Mouse (Mus musculus): Measurements from ENCODE around the gene Ccdc187. TPM values are rescaled to one million over a fixed set of nuclear protein-coding genes. Genes with fewer than 3 reads are reported as not detected.

Ccdc187 gene
- polyA plus RNA-seq, 1 experiment from 2014 or later: 0.13 TPM

DNA sequence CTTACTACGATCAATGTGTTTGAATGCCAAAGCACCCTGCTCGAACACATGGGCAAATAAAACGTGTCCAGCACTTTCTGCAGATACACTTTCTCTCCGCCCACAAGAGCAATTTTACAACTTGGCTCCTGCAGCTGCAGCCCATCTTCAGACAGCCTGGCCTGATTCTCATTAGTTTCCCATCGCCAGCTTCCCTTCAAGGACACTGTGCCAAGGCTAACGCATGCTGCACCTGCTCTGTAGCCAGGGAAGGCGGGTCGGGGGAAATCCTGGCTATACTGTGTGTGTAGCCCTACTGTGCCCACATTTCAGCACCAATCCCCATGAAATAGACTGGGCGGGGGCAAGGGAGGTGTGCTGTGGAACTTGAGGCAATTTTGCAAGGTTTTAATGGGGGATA, 54.0 kb downstream of the Ccdc187 start:
- WGBS: 62% methylated on average over 9 of the region's 9 CpGs
- no peaks in the 10 kb centered on the region for H3K36me3 ChIP-seq (ENCODE audit: control insufficient read depth, insufficient read depth)
- H3K27ac ChIP-seq (ENCODE audit: low read length): no peak overlapping the region
- H3K4me3 ChIP-seq (ENCODE audit: low read length): no peak overlapping the region
- no peak for ATAC-seq (replicated peaks; ENCODE audit: extremely low read depth, insufficient read depth, low FRiP score)
- H3K4me2 ChIP-seq (ENCODE audit: low read depth, low read length): no peak overlapping the region
- H3K9ac ChIP-seq (ENCODE audit: low read length): no peak overlapping the region
- no peaks in the 10 kb centered on the region for H3K9me3 ChIP-seq (replicated peaks; ENCODE audit: control insufficient read depth, low read length)
- peaks cover 8% of the 10 kb centered on the region for H3K4me1 ChIP-seq (ENCODE audit: control insufficient read depth, insufficient read depth, low read length)
- H3K27me3 ChIP-seq (ENCODE audit: control insufficient read depth, insufficient read depth, low read length): no peaks in the 10 kb centered on the region

DNA sequence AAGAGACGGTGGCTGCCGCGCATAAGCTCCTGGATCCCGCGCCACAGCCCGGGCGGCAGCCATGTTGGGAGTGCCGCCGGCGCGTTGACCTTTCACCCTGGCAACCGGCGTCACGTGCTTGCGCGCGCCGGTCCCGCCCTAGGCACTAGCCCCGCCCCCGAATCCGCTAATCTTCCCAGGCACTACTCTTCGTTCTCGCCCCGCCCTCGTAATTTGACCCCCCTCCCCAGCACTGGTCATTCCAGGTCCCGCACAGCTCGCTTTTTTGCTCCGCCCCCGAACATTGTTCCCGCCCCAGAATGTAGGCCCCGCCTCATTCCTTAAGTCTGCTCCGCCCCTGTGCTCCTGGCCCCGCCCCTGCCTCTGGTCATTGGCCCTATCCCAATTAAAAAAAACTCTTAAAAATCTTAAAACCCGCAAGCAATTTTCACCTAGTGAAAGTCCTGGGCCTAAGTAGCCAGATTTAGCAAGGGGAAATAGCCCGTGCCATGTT, 57.0 kb downstream of the Ccdc187 start, which contains the start of gene Qsox2:
Qsox2 (minus strand) TSS at position 236 of the 493 bp plus-strand sequence.
- Histone ChIP-seq H3K27ac (ENCODE audit: low read length) (peak within 1 kb of the TSS; percentile 74), H3K4me2 (ENCODE audit: low read depth, low read length) (peak within 1 kb of the TSS; percentile 94), H3K4me3 (ENCODE audit: low read length) (peak within 1 kb of the TSS; percentile 92), H3K27me3 (ENCODE audit: control insufficient read depth, insufficient read depth, low read length) (no peaks in the 10 kb centered on the region), H3K4me1 (ENCODE audit: control insufficient read depth, insufficient read depth, low read length) (peaks cover 26% of the 10 kb centered on the region), H3K9me3 (replicated peaks; ENCODE audit: control insufficient read depth, low read length) (no peaks in the 10 kb centered on the region), H3K9ac (ENCODE audit: low read length) (peak within 1 kb of the TSS; percentile 90), H3K36me3 (ENCODE audit: control insufficient read depth, insufficient read depth) (no peaks in the 10 kb centered on the region)
- 2% methylated on average over 29 of the region's 36 CpGs for WGBS
- ATAC-seq (replicated peaks; ENCODE audit: extremely low read depth, insufficient read depth, low FRiP score): peak; percentile 89

DNA sequence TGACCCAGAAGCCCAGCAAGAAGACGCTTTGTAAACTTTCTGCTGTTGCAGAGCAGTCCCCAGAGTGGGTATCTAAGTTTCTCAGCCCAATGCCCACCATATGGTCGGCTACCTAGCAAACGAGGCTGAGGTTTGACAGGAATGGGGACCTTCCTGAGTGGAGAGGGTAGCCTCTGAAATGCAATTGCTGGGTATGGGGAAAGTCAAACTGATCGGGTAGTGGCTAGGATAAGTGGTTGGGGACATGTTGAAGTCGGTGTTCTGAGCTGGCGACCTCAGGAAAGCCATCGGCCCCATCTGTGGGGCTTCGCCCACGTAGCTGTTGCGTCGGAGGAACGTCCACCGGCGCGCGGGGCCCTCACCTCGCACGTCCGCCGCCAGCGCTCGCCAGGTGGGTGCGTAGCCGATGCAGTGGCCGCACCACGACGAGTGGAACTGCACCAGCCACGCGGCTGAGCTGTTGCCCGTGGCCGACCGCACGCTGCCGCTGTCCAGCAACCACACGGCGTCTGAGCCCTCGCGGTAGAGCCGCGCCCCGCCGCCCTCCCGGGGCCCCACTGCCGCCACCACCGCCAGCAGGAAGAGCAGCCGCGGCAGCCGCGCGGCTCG, 57.6 kb downstream of the Ccdc187 start:
- no peaks in the 10 kb centered on the region for H3K36me3 ChIP-seq (ENCODE audit: control insufficient read depth, insufficient read depth)
- peak overlapping the region; percentile 90 for H3K9ac ChIP-seq (ENCODE audit: low read length)
- peak overlapping the region; percentile 92 for H3K4me3 ChIP-seq (ENCODE audit: low read length)
- WGBS: under 1% methylated on average over 46 of the region's 51 CpGs
- ATAC-seq (replicated peaks; ENCODE audit: extremely low read depth, insufficient read depth, low FRiP score): no peak; the same call in 1 of the 2 replicates
- H3K4me1 ChIP-seq (ENCODE audit: control insufficient read depth, insufficient read depth, low read length): peaks cover 28% of the 10 kb centered on the region
- peak overlapping the region; percentile 94 for H3K4me2 ChIP-seq (ENCODE audit: low read depth, low read length)
- H3K27me3 ChIP-seq (ENCODE audit: control insufficient read depth, insufficient read depth, low read length): no peaks in the 10 kb centered on the region
- H3K9me3 ChIP-seq (replicated peaks; ENCODE audit: control insufficient read depth, low read length): no peaks in the 10 kb centered on the region
- peak overlapping the region; percentile 74 for H3K27ac ChIP-seq (ENCODE audit: low read length)

DNA sequence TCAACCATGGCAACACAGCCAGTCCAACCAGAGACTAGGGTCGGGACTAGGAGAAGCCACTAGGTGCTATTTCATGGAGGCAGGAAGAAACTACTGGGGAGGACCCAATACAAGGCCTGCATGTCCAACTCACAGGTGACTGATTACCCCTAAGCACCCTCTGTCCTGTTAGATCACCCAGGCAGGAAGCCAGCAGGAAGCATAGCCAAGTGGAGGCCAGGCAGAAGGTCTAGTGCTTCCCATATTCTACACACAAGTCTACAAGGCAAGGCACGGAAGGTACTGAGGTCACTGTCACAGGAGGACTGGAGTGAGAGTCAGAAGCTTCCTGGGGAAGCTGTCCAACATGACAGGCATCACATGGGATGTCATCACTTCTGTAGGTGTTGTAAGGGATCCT, 59.6 kb downstream of the Ccdc187 start:
- H3K27ac ChIP-seq (ENCODE audit: low read length): peak overlapping the region; percentile 50; the same call in 1 of the 2 replicates
- 68% methylated on average over 2 of the region's 2 CpGs for WGBS
- H3K9me3 ChIP-seq (replicated peaks; ENCODE audit: control insufficient read depth, low read length): no peaks in the 10 kb centered on the region
- no peak for ATAC-seq (replicated peaks; ENCODE audit: extremely low read depth, insufficient read depth, low FRiP score)
- no peak overlapping the region for H3K4me3 ChIP-seq (ENCODE audit: low read length)
- H3K4me1 ChIP-seq (ENCODE audit: control insufficient read depth, insufficient read depth, low read length): peaks cover 28% of the 10 kb centered on the region
- H3K27me3 ChIP-seq (ENCODE audit: control insufficient read depth, insufficient read depth, low read length): no peaks in the 10 kb centered on the region
- no peaks in the 10 kb centered on the region for H3K36me3 ChIP-seq (ENCODE audit: control insufficient read depth, insufficient read depth)
- no peak overlapping the region for H3K9ac ChIP-seq (ENCODE audit: low read length)
- no peak overlapping the region for H3K4me2 ChIP-seq (ENCODE audit: low read depth, low read length)

DNA sequence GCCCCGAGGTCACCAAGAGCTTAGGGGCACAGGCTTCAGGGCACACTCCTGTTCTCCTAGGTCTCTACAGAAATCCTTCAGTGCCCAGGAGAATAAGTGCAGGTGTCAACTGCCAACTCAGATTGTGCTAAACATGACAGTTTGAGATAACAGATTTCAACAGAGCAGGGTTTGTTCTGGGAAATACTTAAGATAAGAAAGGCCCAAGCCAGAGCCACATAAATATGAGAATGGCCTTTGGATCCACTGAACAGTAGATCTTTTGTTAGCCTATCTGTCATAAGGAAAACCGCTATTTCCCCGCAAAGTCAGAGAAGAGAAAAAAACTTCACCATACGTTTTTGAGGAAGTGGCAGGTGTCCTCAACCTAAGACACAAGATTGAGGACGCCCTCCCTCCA, 60.1 kb downstream of the Ccdc187 start:
- peak overlapping the region; percentile 40 for H3K27ac ChIP-seq (ENCODE audit: low read length)
- H3K9ac ChIP-seq (ENCODE audit: low read length): no peak overlapping the region
- H3K9me3 ChIP-seq (replicated peaks; ENCODE audit: control insufficient read depth, low read length): no peaks in the 10 kb centered on the region
- H3K4me2 ChIP-seq (ENCODE audit: low read depth, low read length): peak overlapping the region; percentile 8; the same call in 1 of the 2 replicates
- H3K4me3 ChIP-seq (ENCODE audit: low read length): no peak overlapping the region
- no peaks in the 10 kb centered on the region for H3K36me3 ChIP-seq (ENCODE audit: control insufficient read depth, insufficient read depth)
- WGBS: 45% methylated on average over 5 of the region's 5 CpGs
- H3K27me3 ChIP-seq (ENCODE audit: control insufficient read depth, insufficient read depth, low read length): no peaks in the 10 kb centered on the region
- peaks cover 28% of the 10 kb centered on the region for H3K4me1 ChIP-seq (ENCODE audit: control insufficient read depth, insufficient read depth, low read length)
- no peak for ATAC-seq (replicated peaks; ENCODE audit: extremely low read depth, insufficient read depth, low FRiP score)

DNA sequence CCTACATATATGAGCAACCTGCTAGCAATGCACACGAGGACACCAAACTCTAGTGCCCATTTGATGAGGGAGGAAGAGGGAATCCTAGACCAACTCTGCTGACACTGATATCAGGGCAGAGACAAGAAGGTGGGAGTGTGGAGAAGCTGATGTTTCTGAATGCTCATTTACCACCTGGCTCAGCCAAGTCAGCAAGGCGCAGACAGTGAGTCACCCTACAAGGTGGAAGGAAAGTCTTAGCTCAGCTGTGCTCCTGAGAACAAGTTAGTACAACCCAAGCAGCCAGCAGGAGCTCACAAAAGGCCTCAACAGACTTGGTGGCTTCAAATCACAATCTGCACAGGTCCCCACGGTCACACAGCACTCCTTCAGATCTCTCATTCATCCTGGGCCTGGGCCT, 63.0 kb downstream of the Ccdc187 start:
- Histone ChIP-seq H3K4me2 (ENCODE audit: low read depth, low read length) (no peak overlapping the region), H3K36me3 (ENCODE audit: control insufficient read depth, insufficient read depth) (no peaks in the 10 kb centered on the region), H3K9me3 (replicated peaks; ENCODE audit: control insufficient read depth, low read length) (no peaks in the 10 kb centered on the region), H3K27ac (ENCODE audit: low read length) (no peak overlapping the region), H3K4me1 (ENCODE audit: control insufficient read depth, insufficient read depth, low read length) (peaks cover 28% of the 10 kb centered on the region), H3K4me3 (ENCODE audit: low read length) (no peak overlapping the region), H3K9ac (ENCODE audit: low read length) (no peak overlapping the region), H3K27me3 (ENCODE audit: control insufficient read depth, insufficient read depth, low read length) (no peaks in the 10 kb centered on the region)
- WGBS: 63% methylated on average over 3 of the region's 3 CpGs
- no peak for ATAC-seq (replicated peaks; ENCODE audit: extremely low read depth, insufficient read depth, low FRiP score)

DNA sequence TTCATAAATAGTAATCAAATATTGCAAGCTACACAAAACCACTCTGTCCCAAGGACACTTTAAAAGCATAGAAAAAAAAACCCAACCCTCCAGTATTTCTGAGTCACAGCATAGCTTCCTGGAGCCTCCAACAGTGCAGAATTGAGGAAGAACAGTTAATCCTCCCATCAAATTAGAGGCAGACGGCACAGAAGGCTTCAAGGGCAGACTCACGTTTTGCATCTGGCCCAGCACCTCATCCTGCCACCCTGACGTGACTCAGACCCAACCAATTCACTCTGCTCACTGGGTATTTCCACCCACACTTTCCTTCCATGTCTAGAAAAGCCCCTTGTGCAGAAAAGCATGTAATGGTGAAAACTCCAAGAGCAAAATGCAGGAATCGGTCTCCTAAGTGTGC, 64.1 kb downstream of the Ccdc187 start:
- no peak for ATAC-seq (replicated peaks; ENCODE audit: extremely low read depth, insufficient read depth, low FRiP score)
- no peak overlapping the region for H3K4me2 ChIP-seq (ENCODE audit: low read depth, low read length)
- WGBS: 54% methylated on average over 4 of the region's 4 CpGs

DNA sequence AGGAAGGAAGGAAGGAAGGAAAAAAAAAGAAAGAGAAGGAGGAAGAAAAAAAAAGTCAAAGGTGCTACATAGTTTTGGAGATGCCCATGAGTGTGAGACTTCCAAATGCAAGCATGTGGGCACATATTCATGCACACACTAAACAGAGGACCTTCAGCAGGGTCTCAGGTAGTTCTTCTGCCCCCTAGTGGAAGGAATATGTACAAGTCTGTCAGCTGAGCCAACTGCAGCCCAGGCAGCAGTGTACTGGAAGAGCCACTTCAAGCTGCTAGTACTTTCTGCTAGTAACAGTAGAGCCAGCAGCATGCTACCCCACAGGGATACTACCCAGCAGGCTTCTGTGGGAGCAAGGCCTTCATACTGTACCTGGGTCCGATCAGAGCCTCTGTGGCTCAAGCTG, 66.6 kb downstream of the Ccdc187 start:
- no peak overlapping the region for H3K9ac ChIP-seq (ENCODE audit: low read length)
- peaks cover 8% of the 10 kb centered on the region; the same call in 1 of the 2 replicates for H3K36me3 ChIP-seq (ENCODE audit: control insufficient read depth, insufficient read depth)
- H3K27ac ChIP-seq (ENCODE audit: low read length): no peak overlapping the region
- H3K4me3 ChIP-seq (ENCODE audit: low read length): no peak overlapping the region
- H3K4me2 ChIP-seq (ENCODE audit: low read depth, low read length): no peak overlapping the region
- no peaks in the 10 kb centered on the region for H3K9me3 ChIP-seq (replicated peaks; ENCODE audit: control insufficient read depth, low read length)
- peak; percentile 72 for ATAC-seq (replicated peaks; ENCODE audit: extremely low read depth, insufficient read depth, low FRiP score)
- no peaks in the 10 kb centered on the region for H3K27me3 ChIP-seq (ENCODE audit: control insufficient read depth, insufficient read depth, low read length)
- 0 out of 2 replicates have a peak, but pooled peaks cover 4% of the 10 kb centered on the region for H3K4me1 ChIP-seq (ENCODE audit: control insufficient read depth, insufficient read depth, low read length)
- 43% methylated on average over 1 of the region's 1 CpGs for WGBS

More for the DNA sequence above, 64.1 kb downstream of the Ccdc187 start:
- Histone ChIP-seq H3K4me1 (ENCODE audit: control insufficient read depth, insufficient read depth, low read length) (peaks cover 21% of the 10 kb centered on the region), H3K36me3 (ENCODE audit: control insufficient read depth, insufficient read depth) (no peaks in the 10 kb centered on the region), H3K4me3 (ENCODE audit: low read length) (no peak overlapping the region), H3K27me3 (ENCODE audit: control insufficient read depth, insufficient read depth, low read length) (no peaks in the 10 kb centered on the region), H3K27ac (ENCODE audit: low read length) (no peak overlapping the region), H3K9me3 (replicated peaks; ENCODE audit: control insufficient read depth, low read length) (no peaks in the 10 kb centered on the region), H3K9ac (ENCODE audit: low read length) (no peak overlapping the region)

DNA sequence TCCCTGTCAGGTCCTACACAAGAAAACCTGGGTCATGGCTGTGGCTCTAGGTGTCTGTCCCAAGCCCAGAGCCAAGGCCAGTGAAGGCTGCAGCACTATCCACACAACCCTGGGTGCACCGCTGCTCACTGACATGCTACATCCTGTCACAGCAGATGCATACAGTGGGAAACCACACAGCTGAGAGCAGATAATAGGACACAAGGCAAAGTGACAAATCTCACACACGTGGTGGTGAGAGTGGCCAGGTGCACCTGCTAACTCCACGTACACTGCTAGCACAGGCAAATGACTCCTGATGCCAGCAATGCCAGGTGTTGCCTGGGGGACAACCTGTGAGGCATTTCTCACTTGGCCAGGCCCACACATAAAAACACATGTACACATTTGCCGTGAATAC, 69.1 kb downstream of the Ccdc187 start:
- Histone ChIP-seq H3K36me3 (ENCODE audit: control insufficient read depth, insufficient read depth) (peaks cover 17% of the 10 kb centered on the region), H3K9ac (ENCODE audit: low read length) (no peak overlapping the region), H3K4me1 (ENCODE audit: control insufficient read depth, insufficient read depth, low read length) (0 out of 2 replicates have a peak, but pooled peaks cover 2% of the 10 kb centered on the region), H3K9me3 (replicated peaks; ENCODE audit: control insufficient read depth, low read length) (no peaks in the 10 kb centered on the region), H3K27ac (ENCODE audit: low read length) (no peak overlapping the region), H3K27me3 (ENCODE audit: control insufficient read depth, insufficient read depth, low read length) (no peaks in the 10 kb centered on the region), H3K4me3 (ENCODE audit: low read length) (no peak overlapping the region), H3K4me2 (ENCODE audit: low read depth, low read length) (no peak overlapping the region)
- ATAC-seq (replicated peaks; ENCODE audit: extremely low read depth, insufficient read depth, low FRiP score): peak; percentile 21; the same call in 1 of the 2 replicates
- WGBS: 80% methylated on average over 4 of the region's 4 CpGs
